Mouse (Mus musculus) kidney, adult 8-10 months (tissue): ENCODE measurements at regions not wholly inside any gene's neighbourhood (a gene's known extent, or its start where the extent isn't known, plus 50 kb on each side); places are given as distances from the start of the nearest gene placed in this dataset.
A peak's percentile ranks its signal among the peaks of the same experiment; 100 is the strongest.

ENCODE experiments used
- DNase-seq, 2 experiments: peaks; one replicate each; pipeline ENCODE4 v3.0.0; 2022

DNA sequence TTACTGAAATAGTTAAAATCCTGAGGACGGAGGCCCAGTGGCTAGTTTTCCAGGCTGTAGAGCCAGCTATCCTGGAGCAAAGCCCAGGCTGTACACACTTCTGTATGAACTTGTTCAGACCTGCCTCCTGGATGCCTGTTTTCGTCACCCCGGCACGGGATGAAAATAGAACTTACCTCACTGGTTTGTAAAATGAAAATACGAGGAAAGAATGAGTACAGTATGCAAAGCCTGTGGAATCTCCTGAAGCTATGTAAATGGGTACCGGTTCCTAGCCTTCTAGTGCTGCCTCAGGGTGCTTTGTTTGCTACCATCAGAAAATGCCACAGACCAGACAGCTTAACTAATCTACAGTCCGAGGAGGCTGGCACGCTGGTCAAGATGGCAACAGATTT lies 276.0 kb upstream of the Cdyl start:
- peak in 1 of 2 experiments; percentile 26 for DNase-seq

DNA sequence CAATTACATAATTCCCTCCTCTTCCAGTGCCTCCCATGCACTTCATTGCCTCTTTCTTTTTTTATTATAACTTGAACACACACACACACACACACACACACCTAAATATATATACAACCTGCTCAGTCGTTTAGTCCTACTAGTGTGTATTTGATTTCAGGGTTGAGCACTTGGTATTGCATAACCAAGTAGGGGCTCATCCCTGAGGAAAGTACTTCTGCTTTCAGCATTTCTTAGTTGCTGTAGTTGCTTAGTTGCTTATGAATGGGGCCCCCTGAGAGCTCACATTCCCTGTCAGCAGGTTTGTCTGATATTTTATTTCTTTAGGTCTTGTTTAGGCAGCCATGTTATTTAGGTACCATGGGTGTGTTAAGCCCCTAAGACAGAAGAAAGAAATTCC lies 271.3 kb upstream of the Cdyl start:
- no peak for DNase-seq

DNA sequence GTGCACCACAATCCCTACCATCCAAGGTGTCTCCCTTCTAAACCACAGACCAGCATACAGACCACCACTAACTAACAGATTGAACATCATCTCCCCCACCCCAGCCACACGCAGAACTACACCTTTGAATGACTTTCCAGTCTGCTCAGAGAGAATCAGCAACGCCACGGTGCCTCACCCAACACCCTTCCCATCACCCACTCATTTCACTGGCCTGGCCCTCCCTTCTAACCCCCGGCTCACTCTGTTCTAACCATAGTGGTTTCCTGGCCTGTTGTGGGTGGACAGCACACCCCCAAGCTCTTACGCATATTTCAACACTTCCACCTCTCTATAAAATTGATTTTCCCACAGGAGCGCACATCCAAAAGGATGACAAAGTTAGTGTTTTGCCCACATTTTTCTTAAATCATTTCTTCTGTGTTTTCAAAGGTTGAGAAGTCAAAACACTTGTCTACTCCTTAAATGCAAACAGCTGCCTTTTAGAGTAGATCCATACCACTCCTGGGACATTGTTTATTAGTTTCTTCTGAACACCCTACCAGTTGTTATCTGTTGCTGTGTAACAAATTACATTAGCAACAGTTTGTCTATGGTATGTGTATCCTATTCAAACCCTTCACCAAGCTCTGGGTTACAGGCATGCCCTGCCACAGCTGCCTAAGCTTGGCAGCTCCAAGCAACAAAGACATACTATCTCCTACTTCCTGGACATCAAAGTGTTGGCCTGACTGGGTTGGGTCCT lies 269.7 kb upstream of the Cdyl start:
- DNase-seq = no peak

- no peak for DNase-seq
These were observed 269.1 kb upstream of the Cdyl start for GRCm38 (mm10) chr13:35390526-35390880.

DNA sequence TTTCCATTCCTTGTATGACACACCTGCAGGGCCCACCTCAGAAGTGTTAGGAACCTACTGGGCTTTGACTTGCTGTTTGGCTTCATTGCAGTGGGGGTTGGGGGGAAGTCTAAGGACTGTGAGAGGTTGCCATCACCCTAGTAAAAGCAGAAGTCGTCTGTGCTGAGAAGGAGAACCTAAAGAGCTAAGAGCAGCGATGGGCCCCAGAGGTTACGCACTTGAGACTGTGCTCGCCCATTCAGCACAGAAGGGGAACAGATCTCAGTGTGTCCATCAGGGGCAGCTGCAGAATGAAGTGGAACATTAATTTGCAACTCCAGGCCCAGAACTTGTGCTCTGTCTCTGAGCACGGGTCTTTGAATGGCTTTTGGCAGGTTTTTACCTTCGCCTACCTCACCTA lies 267.5 kb upstream of the Cdyl start:
- DNase-seq = no peak

- DNase-seq = no peak
These were observed 264.4 kb upstream of the Cdyl start for GRCm38 (mm10) chr13:35395192-35395591.

DNA sequence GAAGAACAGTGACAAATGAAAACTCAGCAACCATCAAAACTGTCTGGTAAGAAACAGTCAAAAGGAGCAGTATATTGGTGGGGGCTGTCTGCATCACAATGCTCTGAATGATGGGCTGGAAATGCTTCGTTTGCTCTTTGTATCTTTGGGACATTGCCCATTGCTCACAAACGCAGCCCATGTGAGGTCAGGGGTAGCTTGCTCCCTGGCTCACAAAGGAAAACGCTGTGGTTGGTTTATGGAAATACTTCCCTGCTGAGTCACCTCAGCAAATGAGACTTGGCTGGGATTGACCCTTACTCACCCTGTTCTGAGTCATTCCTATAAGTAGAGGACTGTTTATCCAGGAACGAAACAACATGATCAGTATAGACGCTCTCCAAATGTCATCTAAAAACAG lies 264.0 kb upstream of the Cdyl start:
- peak in 1 of 2 experiments; percentile 3 for DNase-seq

DNA sequence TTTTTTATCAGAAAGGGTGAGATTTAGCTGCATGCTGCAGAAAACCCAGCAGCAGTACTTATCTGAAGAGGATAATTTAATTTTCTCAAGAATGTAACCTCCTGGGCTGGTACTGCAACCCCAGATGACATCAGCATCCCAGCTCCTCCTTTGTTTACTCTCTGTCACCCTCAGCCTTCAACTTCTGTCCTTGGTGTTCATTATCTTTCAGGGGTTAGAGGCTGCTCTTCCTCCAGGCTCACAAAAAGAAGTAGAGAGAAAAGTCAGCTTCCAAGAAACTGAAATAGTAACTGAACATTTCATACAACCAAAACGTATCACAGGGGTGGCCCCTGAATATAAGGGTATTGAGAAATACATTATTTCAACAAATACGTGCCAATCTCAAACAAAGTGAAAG lies 262.5 kb upstream of the Cdyl start:
- no peak for DNase-seq

DNA sequence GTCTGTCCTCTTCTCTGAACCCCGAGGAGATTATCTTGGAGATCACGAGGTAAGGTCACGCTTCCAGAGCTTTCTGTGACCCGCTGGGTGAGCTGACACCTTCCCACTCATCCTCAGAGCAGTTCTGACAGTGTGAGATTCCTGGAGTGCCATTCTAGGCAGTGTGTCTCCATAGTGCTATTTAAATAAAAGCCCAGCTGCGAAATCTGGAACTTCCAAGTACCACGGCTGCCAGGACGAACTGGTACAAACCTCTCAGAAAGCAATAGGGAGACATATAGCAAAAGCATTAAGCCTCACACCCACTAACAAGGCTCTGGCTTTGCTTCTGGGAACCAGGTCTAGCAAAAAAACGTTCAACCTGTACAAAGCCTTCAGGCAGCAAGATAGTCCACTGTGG lies 261.4 kb upstream of the Cdyl start:
- DNase-seq = no peak

DNA sequence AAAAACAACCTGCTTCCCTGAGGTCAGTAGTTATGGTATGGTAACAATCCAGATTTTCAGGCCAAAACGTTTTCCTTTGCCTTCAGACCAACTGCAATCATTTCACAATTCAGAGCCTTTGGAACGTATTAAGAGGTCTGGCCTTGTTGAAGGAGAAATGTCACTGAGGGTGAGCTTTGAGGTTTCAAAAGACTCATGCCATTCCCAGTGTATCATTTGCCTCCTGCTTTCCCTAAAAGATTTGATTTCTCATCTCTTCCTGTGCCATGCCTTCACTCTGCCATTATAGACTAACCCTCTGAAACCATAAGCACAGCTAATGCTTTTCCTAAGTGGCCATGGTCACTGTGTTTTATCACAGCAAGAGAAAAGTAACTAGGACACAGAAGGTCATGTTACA lies 256.8 kb upstream of the Cdyl start:
- DNase-seq = no peak

GRCm38 (mm10) chr13:35404428-35404827 lies 255.2 kb upstream of the Cdyl start:
- no peak for DNase-seq

DNA sequence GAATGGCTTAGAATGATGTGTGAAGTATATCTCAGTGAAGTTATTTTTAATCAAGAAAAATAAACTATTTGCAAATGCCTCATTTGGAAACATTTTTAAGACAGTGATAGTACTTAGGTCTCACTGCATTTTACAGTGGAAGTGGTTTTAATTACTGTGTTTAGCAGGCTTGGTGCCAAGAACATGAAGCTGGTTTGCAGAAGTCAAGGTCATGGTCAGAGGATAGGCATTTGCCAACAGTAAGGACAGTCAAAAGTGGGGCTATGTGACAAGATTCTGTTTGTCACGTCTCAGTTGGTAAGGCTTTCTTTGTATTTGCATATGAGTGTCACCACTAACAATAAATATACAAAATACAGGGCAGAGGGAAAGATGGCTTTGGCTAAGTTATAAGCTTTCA lies 254.2 kb upstream of the Cdyl start:
- no peak for DNase-seq

DNA sequence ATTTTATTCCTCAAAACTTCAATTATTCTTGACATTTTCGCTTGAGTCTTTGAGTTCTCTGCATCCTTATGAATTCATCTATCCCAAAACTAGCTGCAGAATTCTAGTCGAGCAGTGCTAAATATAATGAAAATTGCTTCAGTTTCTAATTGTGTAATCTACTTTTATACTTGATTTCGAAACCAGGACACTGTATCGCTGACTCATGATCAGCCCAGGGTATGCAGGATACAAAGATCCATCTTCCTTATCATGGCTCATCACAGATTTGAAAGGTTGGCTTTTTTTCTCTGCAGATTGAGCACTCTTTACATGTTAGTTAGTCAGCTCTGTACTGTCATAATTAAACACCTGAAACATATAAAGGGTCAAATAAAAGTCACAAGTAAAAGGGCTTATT lies 242.1 kb upstream of the Cdyl start:
- no peak for DNase-seq

GRCm38 (mm10) chr13:35420076-35420475 lies 239.6 kb upstream of the Cdyl start:
- DNase-seq = no peak

- no peak for DNase-seq
These were observed 233.6 kb upstream of the Cdyl start for GRCm38 (mm10) chr13:35426061-35426460.

GRCm38 (mm10) chr13:35435173-35435572 lies 224.5 kb upstream of the Cdyl start:
- no peak for DNase-seq

GRCm38 (mm10) chr13:35447661-35448060 lies 212.0 kb upstream of the Cdyl start:
- DNase-seq = no peak

DNA sequence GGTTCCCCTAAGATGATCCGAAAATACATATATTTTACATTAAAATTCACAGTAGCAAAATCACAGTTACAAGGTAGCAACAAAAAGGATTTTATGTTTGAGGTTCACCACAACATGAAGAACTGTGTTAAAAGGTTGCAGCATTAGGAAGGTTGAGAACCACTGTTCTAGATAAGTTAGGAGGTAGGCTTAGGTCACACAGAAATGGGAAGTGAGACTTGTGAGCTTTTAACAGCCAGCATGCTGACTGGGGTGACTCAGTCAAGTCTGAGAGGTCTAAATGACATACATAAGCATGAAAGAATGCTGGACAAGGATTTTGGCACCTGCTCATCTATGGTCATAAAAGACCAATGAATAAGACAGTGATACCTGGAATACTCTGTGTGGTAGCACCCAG lies 207.2 kb upstream of the Cdyl start:
- no peak for DNase-seq

GRCm38 (mm10) chr13:35453222-35453914 lies 206.3 kb upstream of the Cdyl start:
- DNase-seq = no peak

GRCm38 (mm10) chr13:35460051-35460450 lies 199.6 kb upstream of the Cdyl start:
- DNase-seq = no peak

DNA sequence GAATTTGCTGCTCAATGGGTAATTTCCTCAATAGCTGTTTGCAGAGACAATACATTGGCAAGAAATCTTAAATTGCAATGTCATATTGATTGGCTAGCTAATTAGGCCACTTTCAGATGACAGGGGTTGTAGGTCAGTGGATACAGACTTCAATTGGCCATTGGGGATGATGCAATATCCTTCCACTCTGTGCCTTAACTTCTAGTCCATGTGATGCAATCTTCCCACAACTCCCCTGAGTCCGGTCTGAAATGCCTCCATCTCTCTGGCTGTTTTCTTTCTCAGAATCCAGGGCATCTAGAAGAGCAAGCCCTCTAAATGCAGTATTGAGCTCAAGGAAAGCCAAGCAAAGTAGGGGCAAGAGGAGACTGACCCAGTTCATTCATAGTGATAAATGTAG lies 196.4 kb upstream of the Cdyl start:
- DNase-seq = no peak

DNA sequence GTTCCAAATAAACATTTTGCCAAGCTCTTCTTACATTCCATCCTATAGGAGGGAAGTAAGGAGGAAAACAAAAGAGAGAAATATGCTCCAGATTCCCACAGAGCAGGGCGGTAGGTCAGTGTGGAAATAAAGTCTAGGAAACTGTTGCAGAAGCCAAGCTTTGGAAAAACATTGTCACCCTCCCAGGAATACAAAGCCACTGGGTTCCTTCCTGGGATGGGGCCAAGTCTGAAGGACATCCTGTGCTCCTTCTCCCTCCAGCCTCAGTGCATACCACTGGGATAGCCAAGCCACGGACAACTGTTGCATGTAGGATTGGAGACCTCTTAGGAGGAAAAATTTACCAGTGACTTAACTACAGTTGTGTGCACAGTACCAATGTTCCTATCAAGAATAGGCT lies 195.8 kb upstream of the Cdyl start:
- DNase-seq = no peak

- DNase-seq = peak; percentile 2 to 7
These were observed 190.1 kb upstream of the Cdyl start for GRCm38 (mm10) chr13:35469361-35470198.

GRCm38 (mm10) chr13:35478226-35478625 lies 181.4 kb upstream of the Cdyl start:
- no peak for DNase-seq
